Mouse (Mus musculus): ENCODE data around the gene Pheta1. TPM values are rescaled to one million over a fixed set of nuclear protein-coding genes. Genes with fewer than 3 reads are reported as not detected.
"Not testable (repeated sequence)": the region's sequence is repeated elsewhere in the genome, so short reads cannot be mapped to it uniquely, and the experiment has no call there.

The Pheta1 gene
- total RNA-seq, 2 experiments from 2014 or later, result 10.3 to 12.6 TPM

DNA sequence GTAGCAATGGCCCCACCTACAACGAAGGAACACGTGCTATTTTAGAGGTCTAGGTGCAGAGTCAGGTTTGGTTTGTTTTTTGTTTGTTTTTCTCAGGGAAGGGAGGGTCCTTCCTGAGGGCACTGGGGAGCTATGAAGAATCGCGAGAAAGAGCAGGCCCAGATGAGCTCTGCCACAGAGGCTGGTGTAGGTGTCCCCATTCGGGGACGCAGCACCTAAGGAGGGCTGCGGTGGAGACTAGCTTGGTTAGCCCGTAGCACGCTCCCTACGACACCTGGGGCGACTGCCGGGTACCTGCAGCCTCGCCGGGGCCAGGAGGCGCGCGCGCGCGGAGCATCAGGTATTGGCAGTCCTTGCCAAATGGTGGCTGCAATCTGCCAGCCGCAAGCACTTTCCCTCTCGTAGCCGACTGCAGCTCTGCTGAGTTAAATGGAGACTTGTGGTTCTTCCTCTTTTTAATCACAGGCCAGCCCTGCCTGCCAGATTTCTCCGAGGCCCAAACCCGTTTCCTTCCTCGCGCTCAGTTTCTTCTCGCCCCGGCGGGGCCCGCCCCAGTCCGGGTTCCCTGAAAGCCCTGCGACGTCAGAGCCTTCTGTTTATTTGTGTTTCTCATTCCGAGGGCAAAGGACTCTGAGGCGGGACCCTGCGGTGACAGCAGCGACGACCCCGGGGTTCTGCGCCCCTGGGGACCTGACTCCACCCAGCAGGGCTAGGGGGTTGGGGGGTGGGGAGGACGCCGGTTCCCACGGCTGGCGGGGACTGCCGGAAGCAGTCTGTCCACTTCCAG is 10.2 kb upstream of the Pheta1 start:
- peak in 1 of 2 experiments; percentile 60 for DNase-seq (ENCODE audit: low spot score in 2 of 2)
- intact Hi-C loops (cut with DNase I), result no loop called here

DNA sequence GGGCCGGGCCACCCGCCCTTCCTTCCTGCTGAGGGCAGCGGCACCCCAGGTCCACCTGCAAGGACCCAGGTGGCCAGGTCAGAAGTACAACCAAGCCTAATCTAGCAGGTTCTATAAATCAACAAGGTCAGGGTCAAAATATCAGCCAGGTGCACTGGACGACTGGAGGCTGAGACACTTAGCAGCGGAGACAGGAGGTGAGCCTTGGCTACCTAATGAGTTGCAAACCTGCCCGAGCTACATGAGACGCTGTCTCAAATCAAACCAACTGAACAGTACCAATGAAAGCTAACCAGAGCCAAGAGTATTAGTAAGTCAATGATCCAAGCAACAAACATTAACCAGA is 9.7 kb upstream of the Pheta1 start:
- intact Hi-C loops (cut with DNase I), result no loop called here
- DNase-seq (ENCODE audit: low spot score in 2 of 2), result no peak

DNA sequence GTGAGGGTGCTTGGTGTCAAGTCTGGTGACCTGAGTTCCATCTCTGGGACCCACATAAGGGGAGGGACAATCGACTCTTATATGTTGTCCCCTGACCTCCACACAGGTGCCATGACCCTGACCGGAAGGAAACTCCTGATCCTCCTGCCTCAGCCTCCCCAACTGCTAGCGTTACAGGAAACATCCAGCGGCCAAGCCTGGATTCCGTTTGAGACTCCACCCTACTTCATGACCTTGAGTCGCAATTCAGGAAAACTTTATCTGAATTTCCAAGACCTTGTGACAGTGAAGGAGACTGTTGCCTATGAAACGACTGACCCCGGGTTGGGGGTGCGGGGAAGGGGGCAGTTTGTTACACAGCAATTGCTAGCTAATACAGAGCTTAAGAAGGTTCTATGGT is 7.3 kb upstream of the Pheta1 start:
- intact Hi-C loops (cut with DNase I), result loop anchor here (5.0 kb wide), 1 partner anchor 129 kb away; the partner anchor contains the start of gene Atxn2
- no peak for DNase-seq (ENCODE audit: low spot score in 2 of 2)

DNA sequence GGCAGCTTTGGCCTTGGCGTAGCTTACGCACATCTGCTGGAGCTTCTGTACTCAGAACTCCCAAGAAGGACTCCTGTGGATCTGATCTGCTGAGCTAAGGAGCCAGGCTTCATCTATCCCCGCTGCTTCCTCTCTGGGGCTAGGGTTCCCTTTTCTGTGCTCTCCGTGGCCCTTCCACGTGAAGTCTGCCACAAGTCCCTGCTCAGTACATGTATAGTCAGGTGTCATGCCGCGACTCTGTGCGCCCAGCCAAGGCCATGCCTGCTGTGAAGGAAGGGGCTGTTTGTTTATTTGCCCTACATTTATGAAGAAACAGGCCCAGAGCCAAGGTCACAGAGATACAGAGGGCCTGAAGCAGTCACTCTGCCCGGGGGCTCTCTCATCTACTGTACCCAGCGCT is 6.8 kb upstream of the Pheta1 start:
- DNase-seq (ENCODE audit: low spot score in 2 of 2), result no peak
- intact Hi-C loops (cut with DNase I), result loop anchor here (5.0 kb wide), 1 partner anchor 130 kb away; the partner anchor contains the start of gene Atxn2

DNA sequence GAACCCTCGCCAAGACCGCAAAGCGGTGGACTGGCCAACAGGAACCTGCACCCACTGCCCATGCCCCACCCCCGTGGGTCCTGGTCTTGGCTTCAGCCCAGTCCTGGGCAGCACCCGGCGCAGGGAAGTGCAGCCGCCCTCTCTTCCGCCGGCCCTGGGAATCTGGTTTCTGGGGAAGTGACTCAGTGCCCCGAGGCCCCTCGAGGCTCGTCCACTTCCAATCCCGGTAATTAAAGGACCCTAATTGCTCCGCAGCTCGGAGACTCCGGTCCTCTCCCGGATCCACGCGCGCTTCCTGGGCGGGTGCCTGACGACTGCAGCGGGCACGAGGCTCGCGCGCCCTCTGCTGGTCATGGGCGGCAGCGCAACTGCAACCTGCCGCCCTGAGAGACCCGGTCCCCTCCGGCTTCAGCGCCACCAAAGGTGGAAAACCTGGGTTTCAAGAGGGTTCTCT is 6.1 kb upstream of the Pheta1 start:
- peak; percentile 77 to 86 for DNase-seq (ENCODE audit: low spot score in 2 of 2)
- intact Hi-C loops (cut with DNase I), result loop anchor here (5.0 kb wide), 1 partner anchor 130 kb away; the partner anchor contains the start of gene Atxn2

DNA sequence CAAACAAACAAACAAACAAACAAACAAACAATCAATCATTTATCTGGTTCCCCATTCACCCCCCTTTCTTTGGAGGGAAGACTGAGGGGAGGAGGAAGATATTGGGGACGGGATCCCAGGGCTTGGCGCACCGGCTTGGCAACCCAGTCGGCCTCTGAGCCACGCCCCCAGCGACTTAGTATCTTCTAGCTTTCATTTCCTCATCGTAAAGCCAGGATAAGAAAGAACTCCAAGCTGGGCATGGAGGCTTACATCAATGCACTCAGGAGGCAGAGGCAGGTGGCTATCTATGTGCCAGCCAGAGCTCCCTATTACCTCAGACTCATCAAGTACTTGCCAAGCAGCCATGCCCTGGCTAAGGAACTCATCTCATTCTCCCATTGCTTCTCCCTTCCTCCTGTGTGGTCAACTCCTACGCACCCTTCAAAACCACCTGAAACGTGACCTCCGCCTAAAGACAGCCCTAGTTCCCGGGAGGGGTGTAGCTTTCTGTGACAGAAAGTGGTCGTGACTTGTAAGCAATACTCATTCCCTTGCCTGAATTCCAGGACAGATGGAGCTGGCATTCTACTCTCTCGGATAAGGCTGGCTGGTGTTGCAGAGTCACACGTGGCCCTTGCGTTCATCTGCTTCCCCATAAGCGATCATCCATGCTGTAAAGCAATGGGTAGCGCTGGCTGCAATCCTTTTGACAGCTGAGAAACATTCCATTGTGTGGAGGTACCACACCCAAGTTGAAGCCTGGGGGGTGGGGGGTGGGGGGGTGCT is 5.5 kb upstream of the Pheta1 start:
- intact Hi-C loops (cut with DNase I), result loop anchor here (5.0 kb wide), 1 partner anchor 131 kb away; the partner anchor contains the start of gene Atxn2
- DNase-seq (ENCODE audit: low spot score in 2 of 2), result no peak

DNA sequence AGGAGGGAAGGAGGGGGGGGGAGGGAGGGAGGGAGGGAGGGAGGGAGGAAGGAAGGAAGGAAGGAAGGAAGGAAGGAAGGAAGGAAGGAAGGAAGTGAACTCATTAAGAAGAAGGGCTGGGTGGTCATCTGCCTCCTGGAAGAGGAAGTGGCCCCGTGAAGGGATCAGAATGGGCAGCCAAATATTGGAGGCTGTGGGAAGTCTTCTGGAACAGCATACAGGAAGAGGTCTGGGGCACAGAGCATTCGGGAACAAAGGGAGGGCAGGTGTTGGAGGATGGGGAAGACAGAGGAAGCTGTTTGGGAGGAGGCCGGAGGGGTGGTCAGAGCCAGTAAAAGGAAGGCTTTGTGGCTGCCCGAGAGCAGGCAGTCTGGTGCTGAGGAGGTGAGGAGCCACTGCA is 3.4 kb upstream of the Pheta1 start:
- no peak for DNase-seq (ENCODE audit: low spot score in 2 of 2)
- intact Hi-C loops (cut with DNase I), result loop anchor here (5.0 kb wide), 1 partner anchor 33 kb away; no protein-coding TSS in a partner anchor

DNA sequence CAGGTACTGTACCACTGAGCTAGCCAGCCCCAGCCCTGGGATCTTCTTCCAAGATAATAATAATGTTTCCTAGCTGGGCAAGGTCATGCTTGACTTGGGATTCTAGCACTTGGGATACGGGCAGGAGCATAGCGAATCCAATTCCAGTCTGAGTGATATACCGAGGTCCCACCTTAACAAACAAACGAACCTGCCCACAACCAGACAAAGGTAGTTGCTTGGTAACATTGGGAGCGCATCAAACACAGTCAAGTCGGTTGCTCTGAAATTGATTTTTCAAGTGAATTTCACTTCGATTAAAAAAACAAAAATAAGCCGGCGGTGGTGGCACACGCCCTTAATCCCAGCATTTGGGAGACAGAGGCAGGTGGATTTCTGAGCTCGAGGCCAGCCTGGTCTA is 2.5 kb upstream of the Pheta1 start:
- intact Hi-C loops (cut with DNase I), result loop anchor here (5.0 kb wide), 1 partner anchor 34 kb away; no protein-coding TSS in a partner anchor
- DNase-seq (ENCODE audit: low spot score in 2 of 2), result no peak

DNA sequence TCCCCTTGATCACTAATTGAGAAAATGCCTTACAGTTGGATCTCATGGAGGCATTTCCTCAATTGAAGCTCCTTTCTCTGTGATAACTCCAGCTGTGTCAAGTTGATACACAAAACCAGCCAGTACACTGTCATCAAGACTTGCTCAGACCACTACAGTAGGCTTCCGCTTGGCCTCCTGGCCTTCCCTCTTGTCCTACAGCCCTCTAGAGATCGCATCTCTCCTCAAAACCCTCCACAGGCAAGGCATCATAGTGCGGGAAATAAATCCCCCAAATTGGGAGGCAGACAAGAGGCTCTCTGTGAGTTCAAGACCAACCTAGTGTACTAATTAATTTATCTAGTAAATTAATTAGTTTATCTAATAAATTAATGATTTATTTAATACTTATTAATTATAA is 1.5 kb upstream of the Pheta1 start:
- not testable (repeated sequence) for DNase-seq (ENCODE audit: low spot score in 2 of 2)
- intact Hi-C loops (cut with DNase I), result loop anchor here (5.0 kb wide), 1 partner anchor 35 kb away; no protein-coding TSS in a partner anchor

DNA sequence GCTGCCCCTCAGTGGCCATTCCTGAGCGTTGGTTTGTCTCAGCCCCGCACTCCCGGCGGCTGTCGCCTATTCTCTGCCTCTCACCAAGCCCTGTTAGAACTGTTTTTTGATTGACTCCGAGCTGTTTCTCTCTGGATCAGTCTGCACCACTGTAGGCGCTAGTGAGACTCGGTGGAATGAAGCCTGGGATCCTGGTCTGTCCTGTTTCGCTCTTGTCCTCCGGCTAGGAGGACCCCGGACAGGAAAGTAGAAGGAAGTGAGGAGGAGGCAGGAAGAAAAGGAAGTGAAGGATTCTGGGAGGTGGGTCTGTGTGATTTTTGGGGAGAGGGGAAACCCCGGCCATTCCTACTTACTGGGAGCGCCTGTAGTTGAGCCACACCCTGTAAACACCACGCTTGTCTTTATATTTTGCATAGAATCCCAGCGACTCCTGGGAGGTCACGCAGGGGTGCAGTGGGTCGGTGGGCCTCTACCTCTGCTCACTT is 707 bp upstream of the Pheta1 start:
- DNase-seq (ENCODE audit: low spot score in 2 of 2), result no peak
- intact Hi-C loops (cut with DNase I), result loop anchor here (5.0 kb wide), 1 partner anchor 36 kb away; no protein-coding TSS in a partner anchor

DNA sequence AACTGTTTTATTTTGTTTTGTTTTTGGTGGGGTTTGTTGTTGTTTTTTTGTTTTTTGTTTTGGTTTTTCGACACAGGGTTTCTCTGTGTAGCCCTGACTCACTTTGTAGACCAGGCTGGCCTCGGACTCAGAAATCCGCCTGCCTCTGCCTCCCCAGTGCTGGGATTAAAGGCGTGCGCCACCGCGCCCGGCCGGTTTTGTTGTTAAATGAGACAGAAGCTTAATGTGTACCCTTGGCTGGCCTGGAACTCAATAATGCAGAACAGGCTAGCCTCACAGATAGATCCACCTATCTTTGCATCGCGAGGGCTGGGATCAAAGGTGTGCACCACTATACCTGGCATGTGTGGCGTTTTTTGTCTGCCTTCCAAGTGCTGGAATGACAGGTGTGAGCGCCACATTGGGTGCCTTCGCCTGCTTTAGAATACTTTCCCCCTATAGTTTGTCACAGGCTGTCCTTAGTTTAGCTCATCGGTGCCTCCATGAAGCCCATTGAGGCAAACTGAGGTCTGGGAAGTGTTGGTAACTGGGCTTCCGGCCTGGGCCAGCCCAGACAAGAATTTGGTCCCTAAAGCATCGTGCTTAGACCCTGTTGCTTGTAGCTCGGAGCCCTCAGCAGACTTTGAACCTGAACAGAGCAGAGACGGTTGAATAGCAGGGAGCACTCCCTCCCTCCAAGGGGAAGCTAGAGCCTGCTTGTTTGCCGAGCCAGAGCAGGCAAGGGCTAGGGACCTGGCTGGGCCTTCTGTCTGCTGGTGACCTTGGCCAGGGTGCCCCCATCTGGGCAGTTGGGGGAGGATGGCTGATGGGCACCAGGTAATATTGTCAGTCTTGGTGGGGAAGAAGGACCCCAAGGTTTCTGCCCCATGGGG is 930 bp downstream of the Pheta1 start:
- intact Hi-C loops (cut with DNase I), result loop anchor here (5.0 to 10.0 kb wide), 2 partner anchors 37 to 485 kb away; no protein-coding TSS in a partner anchor
- DNase-seq (ENCODE audit: low spot score in 2 of 2), result no peak

DNA sequence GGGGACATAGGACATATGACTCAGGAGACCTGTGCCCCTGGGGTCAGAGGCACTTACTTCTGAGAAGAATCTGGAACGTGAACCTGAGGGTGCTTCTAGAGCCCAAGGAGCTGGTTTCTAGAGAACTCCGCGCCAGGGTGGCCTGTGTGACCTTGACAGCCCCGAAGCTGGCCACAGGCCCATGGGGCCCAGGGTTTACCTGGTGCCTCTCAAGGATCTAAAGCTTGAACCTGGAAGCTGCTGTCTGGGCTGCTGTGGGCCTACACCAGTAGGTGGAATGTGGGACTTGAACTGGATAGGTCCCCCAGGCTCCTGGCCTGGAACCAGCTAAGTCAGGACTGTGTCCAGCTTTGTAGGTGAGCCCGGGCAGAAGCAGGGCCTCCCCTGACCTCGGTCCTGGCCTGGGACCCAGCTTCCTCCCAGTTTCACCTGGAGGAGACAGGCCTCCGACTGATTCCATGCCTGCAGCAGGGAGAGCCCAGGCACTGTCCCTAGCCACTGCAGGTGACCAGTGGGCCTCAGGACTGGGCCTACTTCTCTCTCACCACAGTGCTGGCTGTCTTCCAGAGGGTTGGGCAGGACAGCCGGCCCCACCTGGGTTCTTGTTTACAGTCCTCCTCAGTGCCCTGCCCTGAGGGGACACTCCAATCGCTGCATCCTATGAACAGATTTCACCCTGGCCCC is 4.7 kb downstream of the Pheta1 start:
- no peak for DNase-seq (ENCODE audit: low spot score in 2 of 2)
- intact Hi-C loops (cut with DNase I), result loop anchor here (10.0 kb wide), 1 partner anchor 481 kb away; no protein-coding TSS in a partner anchor

DNA sequence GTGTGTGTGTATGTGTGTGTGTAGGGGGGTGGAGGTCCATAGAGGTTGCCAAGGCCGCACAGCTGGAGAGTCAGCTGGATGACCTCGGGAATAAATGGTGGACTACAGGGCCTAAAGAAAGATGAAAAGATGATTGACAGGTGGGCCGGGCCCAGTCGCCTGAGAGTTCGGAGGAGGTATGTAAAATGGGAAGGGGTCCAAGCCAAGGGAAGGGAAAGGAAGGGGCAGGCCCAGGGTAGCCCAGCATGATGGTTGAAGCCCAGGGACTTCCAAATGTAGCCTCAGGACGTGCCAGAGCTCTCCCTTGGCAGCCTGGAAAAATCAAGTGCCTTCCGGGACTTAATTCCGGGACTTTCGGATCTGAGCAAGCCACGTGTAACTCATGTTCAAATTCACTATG is 6.0 kb downstream of the Pheta1 start:
- no peak for DNase-seq (ENCODE audit: low spot score in 2 of 2)
- intact Hi-C loops (cut with DNase I), result loop anchor here (10.0 kb wide), 1 partner anchor 480 kb away; no protein-coding TSS in a partner anchor

DNA sequence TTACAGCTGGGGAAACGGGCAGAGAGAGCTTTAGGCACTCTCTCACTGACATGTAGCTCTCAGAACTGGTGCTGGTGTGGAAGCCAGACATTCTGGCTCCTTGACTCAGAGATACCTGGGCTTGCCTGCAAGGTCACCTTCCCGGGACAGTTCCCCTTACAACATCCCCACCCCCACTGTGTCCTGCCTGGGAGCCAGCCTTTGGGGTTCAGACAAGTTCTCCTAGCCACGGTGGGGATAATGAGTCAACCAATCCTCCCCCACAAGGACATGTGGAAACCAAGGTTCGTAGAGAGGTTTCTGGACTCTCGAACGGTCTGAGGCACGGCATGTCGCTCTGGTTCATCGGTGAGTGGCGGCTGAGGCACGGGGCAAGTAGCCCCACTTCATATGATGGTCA is 8.0 kb downstream of the Pheta1 start:
- DNase-seq (ENCODE audit: low spot score in 2 of 2), result no peak
- intact Hi-C loops (cut with DNase I), result loop anchor here (10.0 kb wide), 1 partner anchor 478 kb away; no protein-coding TSS in a partner anchor

DNA sequence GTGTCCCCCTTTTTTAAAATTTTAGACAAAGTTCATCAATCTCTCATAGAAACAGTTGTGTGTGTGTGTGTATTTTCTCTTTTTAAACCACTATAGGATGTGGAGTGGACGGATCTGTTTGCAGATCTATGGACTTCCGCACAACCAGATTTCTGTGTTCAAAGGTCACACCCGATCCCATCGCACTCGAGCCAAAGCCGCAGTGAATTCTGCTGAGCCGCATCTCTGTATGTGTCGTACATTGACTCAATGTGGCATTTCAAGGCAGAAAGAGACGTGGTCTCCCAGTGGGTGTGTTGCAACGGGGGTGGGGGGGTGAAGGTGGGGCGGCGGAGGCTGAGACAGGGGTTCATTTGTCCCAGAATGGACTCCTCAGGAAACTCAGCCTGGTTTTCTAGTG is 9.6 kb downstream of the Pheta1 start:
- DNase-seq (ENCODE audit: low spot score in 2 of 2), result no peak

DNA sequence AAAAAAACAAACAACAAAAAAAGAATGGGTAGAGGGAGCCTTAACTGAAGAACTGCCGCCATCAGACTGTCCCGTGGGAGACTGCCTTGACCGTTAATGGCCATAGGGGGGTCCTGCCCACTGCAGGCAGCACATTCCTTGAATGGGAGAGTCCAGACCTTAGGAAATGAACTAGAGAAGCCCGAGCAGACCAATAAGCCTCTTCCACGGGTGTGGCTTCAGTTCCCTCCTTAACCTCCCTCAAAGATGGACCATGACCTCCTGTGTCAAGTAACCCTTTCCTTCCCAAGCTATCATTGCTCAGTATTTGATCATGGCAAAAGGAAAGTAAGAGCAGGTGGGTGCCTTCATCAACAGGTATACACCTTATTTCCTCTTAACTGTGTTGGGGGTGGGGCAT is 13.2 kb downstream of the Pheta1 start:
- intact Hi-C loops (cut with DNase I), result no loop called here
- DNase-seq (ENCODE audit: low spot score in 2 of 2), result no peak

More for the DNA sequence above, 9.6 kb downstream of the Pheta1 start:
- intact Hi-C loops (cut with DNase I), result loop anchor here (10.0 kb wide), 1 partner anchor 476 kb away; no protein-coding TSS in a partner anchor

DNA sequence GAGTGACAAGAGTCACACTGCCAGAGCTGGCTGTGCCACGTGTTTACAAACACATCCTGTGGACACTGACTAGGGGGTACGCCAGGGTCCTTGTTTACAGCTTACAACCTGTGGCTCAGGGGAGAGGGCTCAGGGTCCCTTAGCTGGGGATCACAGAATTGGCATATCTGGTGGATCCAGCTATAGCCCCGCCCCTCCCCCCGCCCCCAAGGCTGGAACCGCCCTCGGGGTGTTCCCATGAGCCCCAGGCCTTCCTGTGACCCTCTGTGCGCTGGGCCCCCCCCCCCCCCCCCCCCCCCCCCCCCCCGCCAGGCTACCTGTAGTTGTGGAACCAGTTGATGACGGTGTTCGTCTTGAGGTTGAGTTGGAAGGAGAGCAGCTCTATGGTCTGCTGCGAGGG is 15.5 kb downstream of the Pheta1 start:
- no peak for DNase-seq (ENCODE audit: low spot score in 2 of 2)
- intact Hi-C loops (cut with DNase I), result no loop called here

DNA sequence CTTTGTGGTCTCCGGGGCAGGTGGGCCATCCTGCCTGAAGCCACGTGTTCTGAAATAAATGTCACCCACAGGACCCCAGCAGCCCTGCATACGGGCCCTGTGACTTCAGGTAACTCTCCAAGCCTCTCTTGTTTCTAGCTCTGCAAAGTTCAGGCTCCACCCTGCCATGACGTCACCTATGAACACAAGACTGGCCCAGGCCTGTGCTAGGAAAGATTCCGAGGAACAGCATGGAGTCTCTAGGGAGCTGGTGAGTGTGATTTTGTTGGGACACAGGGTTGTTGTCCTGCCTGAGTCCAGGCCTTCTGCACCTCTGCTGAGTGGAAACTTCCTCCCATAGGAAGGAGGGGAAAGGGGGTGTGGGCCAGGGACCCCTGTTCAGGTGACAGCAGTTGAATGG is 19.2 kb downstream of the Pheta1 start:
- intact Hi-C loops (cut with DNase I), result no loop called here
- no peak for DNase-seq (ENCODE audit: low spot score in 2 of 2)
